Mouse (Mus musculus): ENCODE measurements around the gene Rnf39.

DNA sequence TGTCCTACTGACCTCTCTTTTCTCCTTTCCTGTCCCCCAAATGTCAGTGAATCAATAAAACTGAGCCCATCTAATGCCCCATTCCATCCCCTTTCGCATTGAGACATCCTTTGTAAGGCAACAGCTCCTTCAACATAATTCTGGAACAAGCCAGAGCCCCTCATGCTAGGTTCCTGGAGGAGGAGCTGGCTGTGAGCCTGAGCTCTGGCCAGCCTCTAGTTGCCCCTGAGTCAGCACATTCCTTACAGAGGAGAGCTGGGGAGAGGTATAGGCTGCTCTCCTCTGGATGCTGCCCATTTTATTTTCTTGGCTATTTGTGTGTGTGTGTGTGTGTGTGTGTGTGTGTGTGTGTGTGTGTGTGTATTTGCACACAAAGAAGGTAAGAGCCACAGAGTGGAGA, 34.5 kb upstream of the Rnf39 start:
- TF ChIP-seq POLR2A (IDR thresholded peaks at IDR 0.05; ENCODE audit: control insufficient read depth in 1 of 2, insufficient read depth in 1 of 2, low read depth in 1 of 2, low read length in 2 of 2, poor library complexity in 1 of 2), result no peak
- TF ChIP-seq CHD1 (IDR thresholded peaks at IDR 0.05; ENCODE audit: low read depth, low read length), result no peak
- no peak for TF ChIP-seq MXI1 (IDR thresholded peaks at IDR 0.05; ENCODE audit: low read depth, low read length)
- TF ChIP-seq CTCF (IDR thresholded peaks at IDR 0.05 in 2 of 3, conservative IDR thresholded peaks at IDR 0.05 in 1 of 3; ENCODE audit: control insufficient read depth in 1 of 3, insufficient read depth in 1 of 3, low read depth in 2 of 3, low read length in 3 of 3, poor library complexity in 1 of 3, severe bottlenecking in 1 of 3), result no peak
- TF ChIP-seq GATA1 (IDR thresholded peaks at IDR 0.05; ENCODE audit: low read depth, low read length), result no peak
- TF ChIP-seq NRF1 (IDR thresholded peaks at IDR 0.05; ENCODE audit: insufficient read depth, low read depth, low read length, poor library complexity, severe bottlenecking), result no peak
- no peak for TF ChIP-seq EP300 (IDR thresholded peaks at IDR 0.05; ENCODE audit: low read depth in 1 of 2, low read length in 2 of 2)
- TF ChIP-seq MYC (IDR thresholded peaks at IDR 0.05; ENCODE audit: low read depth, low read length), result no peak
- TF ChIP-seq RAD21 (IDR thresholded peaks at IDR 0.05; ENCODE audit: low read depth, low read length), result no peak

All from MEL (cell line).